Comparison of ENCODE assay signal across 15 mouse cellular contexts in the genomic region with DNA sequence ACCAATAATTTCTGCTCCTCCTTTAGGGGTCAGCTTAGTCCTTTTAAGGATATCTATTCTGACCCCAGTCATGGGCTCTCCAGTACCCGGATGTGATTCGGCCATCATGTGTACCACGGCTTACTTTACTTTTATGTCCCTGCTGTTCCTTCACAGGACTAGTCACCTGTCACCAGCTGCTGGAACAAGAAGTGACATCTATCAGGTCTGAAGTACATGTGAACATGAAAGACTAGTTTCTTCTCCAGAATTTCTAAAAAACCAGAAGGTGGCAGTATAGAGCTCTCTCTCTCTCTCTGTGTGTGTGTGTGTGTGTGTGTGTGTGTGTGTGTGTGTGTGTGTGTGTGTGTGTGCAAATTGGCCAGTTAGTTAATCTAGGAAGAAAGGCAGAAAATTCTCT. TPM values are rescaled to one million over a fixed set of nuclear protein-coding genes. Genes with fewer than 3 reads are reported as not detected.
DNase-seq lines count a peak whose midpoint lies in the region; ATAC-seq and TF ChIP-seq lines count a peak whose summit lies in the region.
"Had no signal": no experiment of that assay in that cellular context is flagged by ENCODE, and none has a peak within 500 bp of the region (broad histone marks: within the 10 kb centered on the region; RNA-seq: fewer than 3 reads in every experiment).

No protein-coding gene starts in this region.

- H3K4me2 ChIP-seq in forebrain, postnatal 0 days (ENCODE audit: low read depth) = no peak overlapping the region
- H3K4me2 ChIP-seq: hindbrain, embryonic 13.5 days had no signal

- no peak for DNase-seq in forebrain, postnatal 0 days
- no peak for DNase-seq in forebrain, embryonic 10.5 days (ENCODE audit: extremely low spot score, low spot score)
- DNase-seq in left cerebral cortex, adult 2 months (ENCODE audit: extremely low spot score in 1 of 2, low spot score in 2 of 2) = no peak
- DNase-seq in left cerebral cortex, adult 8-10 months (ENCODE audit: low spot score in 2 of 2) = no peak
- no peak for DNase-seq in cerebellum, adult 11-12 months
- DNase-seq in spleen, adult 18-20 months = no peak
- DNase-seq: adrenal gland, postnatal 10 days; cerebellum, postnatal 14 days; lung, adult 2 months; right cerebral cortex, postnatal 25 days had no signal

- H3K9me3 ChIP-seq in forebrain, postnatal 0 days (ENCODE audit: low read length) = no peaks in the 10 kb centered on the region
- no peaks in the 10 kb centered on the region for H3K9me3 ChIP-seq in forebrain, embryonic 10.5 days
- H3K9me3 ChIP-seq: hindbrain, embryonic 13.5 days had no signal

- no peak overlapping the region for H3K4me3 ChIP-seq in forebrain, postnatal 0 days (ENCODE audit: low read depth, low read length)
- H3K4me3 ChIP-seq in forebrain, embryonic 10.5 days = no peak overlapping the region
- no peak overlapping the region for H3K4me3 ChIP-seq in left cerebral cortex, adult 2 months
- H3K4me3 ChIP-seq: hindbrain, embryonic 13.5 days had no signal

- no peak overlapping the region for H3K9ac ChIP-seq in forebrain, postnatal 0 days
- H3K9ac ChIP-seq: hindbrain, embryonic 13.5 days had no signal

- intact Hi-C loops in left cerebral cortex, adult 2 months (cut with DNase I) = no loop called here

- WGBS in forebrain, postnatal 0 days = 89% methylated on average over 3 of the region's 3 CpGs
- WGBS in forebrain, embryonic 10.5 days = 94% methylated on average over 3 of the region's 3 CpGs

- H3K27me3 ChIP-seq in forebrain, postnatal 0 days (ENCODE audit: insufficient read depth, low read length) = no peaks in the 10 kb centered on the region
- no peaks in the 10 kb centered on the region for H3K27me3 ChIP-seq in forebrain, embryonic 10.5 days (ENCODE audit: poor library complexity, severe bottlenecking)
- H3K27me3 ChIP-seq: hindbrain, embryonic 13.5 days had no signal

- no peaks in the 10 kb centered on the region for H3K36me3 ChIP-seq in forebrain, postnatal 0 days (ENCODE audit: insufficient read depth)
- H3K36me3 ChIP-seq in forebrain, embryonic 10.5 days (replicated peaks) = no peaks in the 10 kb centered on the region
- H3K36me3 ChIP-seq: hindbrain, embryonic 13.5 days had no signal

- no peak for ATAC-seq in forebrain, postnatal 0 days
- peak; percentile 46 for ATAC-seq in CD4-positive, CD25-positive, alpha-beta regulatory T cell, adult 4 months
- ATAC-seq in inflammation-experienced regulatory T-cells, adult 6 months = peak; percentile 60

- H3K4me1 ChIP-seq in forebrain, postnatal 0 days (ENCODE audit: insufficient read depth) = no peaks in the 10 kb centered on the region
- H3K4me1 ChIP-seq in forebrain, embryonic 10.5 days = no peaks in the 10 kb centered on the region
- H3K4me1 ChIP-seq: hindbrain, embryonic 13.5 days had no signal

- peak; percentile 57 for TF ChIP-seq CTCF in forebrain, postnatal 0 days (IDR thresholded peaks at IDR 0.05; ENCODE audit: low read depth)
- peak; percentile 16 for TF ChIP-seq CTCF in left cerebral cortex, adult 2 months (IDR thresholded peaks at IDR 0.05)

- no peak overlapping the region for H3K27ac ChIP-seq in forebrain, postnatal 0 days (ENCODE audit: low read depth, low read length)
- no peak overlapping the region for H3K27ac ChIP-seq in forebrain, embryonic 10.5 days
- H3K27ac ChIP-seq in left cerebral cortex, adult 2 months = no peak overlapping the region
- H3K27ac ChIP-seq: hindbrain, embryonic 13.5 days had no signal

RNA-seq across cellular contexts. Expression of a gene that starts 20.4 kb away (rescaled TPM):
- 1.8 and 2.2 TPM in 2 replicates for total RNA-seq in forebrain, postnatal 0 days (2014; rRNA removed)
- polyA plus RNA-seq in forebrain, postnatal 0 days (2015; fragmentation: Nextera tagmentation; extraction: Ambion mirVana) = 3.0 and 3.8 TPM in 2 replicates
- 0.17 TPM in 1 of 2 replicates, not detected in the other for polyA plus RNA-seq in forebrain, embryonic 10.5 days (2016; fragmentation: Nextera tagmentation; extraction: Ambion mirVana)
- total RNA-seq in left cerebral cortex, adult 2 months (2021) = under 1 TPM; 0.42 to 0.63 TPM
- total RNA-seq in left cerebral cortex, adult 8-10 months (2022) = 1 to 10 TPM in 3 of 4 experiments, under 1 TPM in 1; 0.84 to 1.8 (median 1.6) TPM
- 1 to 10 TPM; 2.9 to 4.3 TPM for polyA plus RNA-seq in CD4-positive, CD25-positive, alpha-beta regulatory T cell, adult 4 months (2017; shearing (Covaris generic))
- 1 to 10 TPM in 2 of 3 experiments, not detected in 1; 1.9 to 3.3 TPM for polyA plus RNA-seq in inflammation-experienced regulatory T-cells, adult 6 months (2017; shearing (Covaris generic))
- total RNA-seq: granulocyte monocyte progenitor cell, adult 5-6 weeks had no signal

RNA-seq across cellular contexts. Expression of a gene that starts 22.9 kb away (rescaled TPM):
- total RNA-seq in forebrain, postnatal 0 days (2014; rRNA removed) = 0.62 and 1.6 TPM in 2 replicates
- 1.0 TPM in 2 replicates for polyA plus RNA-seq in forebrain, postnatal 0 days (2015; fragmentation: Nextera tagmentation; extraction: Ambion mirVana)
- not detected in 2 replicates for polyA plus RNA-seq in forebrain, embryonic 10.5 days (2016; fragmentation: Nextera tagmentation; extraction: Ambion mirVana)
- under 1 TPM in 1 of 2 experiments, not detected in 1; 0.28 TPM for total RNA-seq in left cerebral cortex, adult 2 months (2021)
- total RNA-seq in left cerebral cortex, adult 8-10 months (2022) = under 1 TPM in 3 of 4 experiments, not detected in 1; 0.18 to 0.33 (median 0.20) TPM
- not detected for polyA plus RNA-seq in CD4-positive, CD25-positive, alpha-beta regulatory T cell, adult 4 months (2017; shearing (Covaris generic))
- polyA plus RNA-seq in inflammation-experienced regulatory T-cells, adult 6 months (2017; shearing (Covaris generic)) = not detected
- total RNA-seq: granulocyte monocyte progenitor cell, adult 5-6 weeks had no signal

RNA-seq across cellular contexts. Expression of a gene that starts 46.8 kb away (rescaled TPM):
- total RNA-seq in forebrain, postnatal 0 days (2014; rRNA removed) = not detected in 2 replicates
- polyA plus RNA-seq in forebrain, postnatal 0 days (2015; fragmentation: Nextera tagmentation; extraction: Ambion mirVana) = 0.09 TPM in 1 of 2 replicates, not detected in the other
- not detected in 2 replicates for polyA plus RNA-seq in forebrain, embryonic 10.5 days (2016; fragmentation: Nextera tagmentation; extraction: Ambion mirVana)
- total RNA-seq in left cerebral cortex, adult 2 months (2021) = not detected
- not detected for total RNA-seq in left cerebral cortex, adult 8-10 months (2022)
- not detected for polyA plus RNA-seq in CD4-positive, CD25-positive, alpha-beta regulatory T cell, adult 4 months (2017; shearing (Covaris generic))
- polyA plus RNA-seq in inflammation-experienced regulatory T-cells, adult 6 months (2017; shearing (Covaris generic)) = not detected
- total RNA-seq: adrenal gland, postnatal 10 days; granulocyte monocyte progenitor cell, adult 5-6 weeks; left cerebral cortex, postnatal 10 days had no signal
- polyA plus RNA-seq: lung, adult 2 months had no signal
